Mouse (Mus musculus): ENCODE measurements around the gene B3galt6. TPM values are rescaled to one million over a fixed set of nuclear protein-coding genes. Genes with fewer than 3 reads are reported as not detected.
A peak's percentile ranks its signal among the peaks of the same experiment; 100 is the strongest.

The B3galt6 gene
- polyA plus RNA-seq, 2 experiments: 11.3 to 18.8 TPM

- WGBS: 0% methylated on average over 24 of the region's 42 CpGs
- H3K4me3 ChIP-seq (replicated peaks; ENCODE audit: low read length): peak within 1 kb of the TSS; percentile 59
- peak; percentile 31 for DNase-seq (ENCODE audit: low spot score)
- no peak for TF ChIP-seq POLR2A (IDR thresholded peaks at IDR 0.05; ENCODE audit: borderline replicate concordance, extremely low read depth, insufficient read depth, insufficient read length)
- peaks cover 12% of the 10 kb centered on the region; the same call in 1 of the 2 replicates for H3K4me1 ChIP-seq (ENCODE audit: control insufficient read depth, insufficient read depth, low read length)
- peak within 1 kb of the TSS; percentile 66 for H3K9ac ChIP-seq (ENCODE audit: low read depth, low read length, severe bottlenecking)
- ATAC-seq (ENCODE audit: low FRiP score, low read depth): peak; percentile 78
- no peaks in the 10 kb centered on the region for H3K27me3 ChIP-seq (ENCODE audit: control insufficient read depth, insufficient read depth, low read length)
- peaks cover 48% of the 10 kb centered on the region for H3K36me3 ChIP-seq (ENCODE audit: control insufficient read depth, insufficient read depth, low read length)
- peak within 1 kb of the TSS; percentile 63 for H3K27ac ChIP-seq (replicated peaks; ENCODE audit: low read depth, low read length)
- peak within 1 kb of the TSS; percentile 94 for H3K4me2 ChIP-seq (replicated peaks; ENCODE audit: low read depth, low read length, severe bottlenecking)
- H3K9me3 ChIP-seq (ENCODE audit: control insufficient read depth, low read length): no peaks in the 10 kb centered on the region
Measured at GRCm38 (mm10) chr4:155962167-155962971, 30.1 kb downstream of the B3galt6 start, which contains the start of gene C1qtnf12. TSS of gene C1qtnf12 (plus strand) at chr4:155962318.

GRCm38 (mm10) chr4:155959275-155959674 lies 33.2 kb downstream of the B3galt6 start:
- H3K27me3 ChIP-seq (ENCODE audit: control insufficient read depth, insufficient read depth, low read length): no peaks in the 10 kb centered on the region
- no peaks in the 10 kb centered on the region for H3K9me3 ChIP-seq (ENCODE audit: control insufficient read depth, low read length)
- H3K4me3 ChIP-seq (replicated peaks; ENCODE audit: low read length): no peak overlapping the region
- H3K4me2 ChIP-seq (replicated peaks; ENCODE audit: low read depth, low read length, severe bottlenecking): no peak overlapping the region
- ATAC-seq (ENCODE audit: low FRiP score, low read depth) (peak; percentile 60; the same call in 1 of the 2 replicates), DNase-seq (ENCODE audit: low spot score) (peak; percentile 86)
- peaks cover 12% of the 10 kb centered on the region; the same call in 1 of the 2 replicates for H3K4me1 ChIP-seq (ENCODE audit: control insufficient read depth, insufficient read depth, low read length)
- no peak overlapping the region for H3K27ac ChIP-seq (replicated peaks; ENCODE audit: low read depth, low read length)
- H3K9ac ChIP-seq (ENCODE audit: low read depth, low read length, severe bottlenecking): no peak overlapping the region
- peaks cover 50% of the 10 kb centered on the region for H3K36me3 ChIP-seq (ENCODE audit: control insufficient read depth, insufficient read depth, low read length)
- TF ChIP-seq POLR2A (IDR thresholded peaks at IDR 0.05; ENCODE audit: borderline replicate concordance, extremely low read depth, insufficient read depth, insufficient read length): no peak
- WGBS: 13% methylated on average over 5 of the region's 5 CpGs

GRCm38 (mm10) chr4:155955491-155955890 lies 37.0 kb downstream of the B3galt6 start:
- WGBS: 94% methylated on average over 6 of the region's 6 CpGs
- no peak for DNase-seq (ENCODE audit: low spot score)
- ATAC-seq (ENCODE audit: low FRiP score, low read depth): no peak
- H3K4me3 ChIP-seq (replicated peaks; ENCODE audit: low read length): no peak overlapping the region
- no peak for TF ChIP-seq POLR2A (IDR thresholded peaks at IDR 0.05; ENCODE audit: borderline replicate concordance, extremely low read depth, insufficient read depth, insufficient read length)
- H3K9ac ChIP-seq (ENCODE audit: low read depth, low read length, severe bottlenecking): no peak overlapping the region
- H3K27me3 ChIP-seq (ENCODE audit: control insufficient read depth, insufficient read depth, low read length): no peaks in the 10 kb centered on the region
- H3K4me2 ChIP-seq (replicated peaks; ENCODE audit: low read depth, low read length, severe bottlenecking): no peak overlapping the region
- no peaks in the 10 kb centered on the region for H3K9me3 ChIP-seq (ENCODE audit: control insufficient read depth, low read length)
- no peaks in the 10 kb centered on the region for H3K4me1 ChIP-seq (ENCODE audit: control insufficient read depth, insufficient read depth, low read length)
- H3K36me3 ChIP-seq (ENCODE audit: control insufficient read depth, insufficient read depth, low read length): peaks cover 82% of the 10 kb centered on the region
- no peak overlapping the region for H3K27ac ChIP-seq (replicated peaks; ENCODE audit: low read depth, low read length)

DNA sequence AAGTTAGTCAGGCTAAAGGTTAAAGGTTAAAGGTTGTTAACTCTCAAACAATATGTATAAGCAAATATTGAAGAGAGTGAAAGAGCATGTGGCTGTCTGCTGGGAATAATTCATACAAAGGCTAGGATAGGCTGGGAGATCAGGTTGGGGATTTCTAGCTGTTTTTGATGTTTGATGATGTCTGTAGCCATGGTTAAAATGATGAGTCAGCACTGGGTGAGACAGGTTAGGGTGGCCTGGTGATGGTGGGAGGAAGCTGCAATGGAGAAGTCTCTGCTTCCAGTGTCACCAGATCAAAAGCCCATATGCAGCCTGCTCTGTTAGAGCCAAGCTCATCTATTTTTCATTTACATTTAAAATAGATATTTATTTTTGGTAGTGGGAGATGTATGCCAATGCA lies 45.4 kb downstream of the B3galt6 start:
- H3K36me3 ChIP-seq (ENCODE audit: control insufficient read depth, insufficient read depth, low read length): peaks cover 56% of the 10 kb centered on the region
- H3K4me1 ChIP-seq (ENCODE audit: control insufficient read depth, insufficient read depth, low read length): peaks cover 15% of the 10 kb centered on the region
- no peak overlapping the region for H3K4me2 ChIP-seq (replicated peaks; ENCODE audit: low read depth, low read length, severe bottlenecking)
- no peaks in the 10 kb centered on the region for H3K9me3 ChIP-seq (ENCODE audit: control insufficient read depth, low read length)
- no peak overlapping the region for H3K27ac ChIP-seq (replicated peaks; ENCODE audit: low read depth, low read length)
- no peak for TF ChIP-seq POLR2A (IDR thresholded peaks at IDR 0.05; ENCODE audit: borderline replicate concordance, extremely low read depth, insufficient read depth, insufficient read length)
- no peaks in the 10 kb centered on the region for H3K27me3 ChIP-seq (ENCODE audit: control insufficient read depth, insufficient read depth, low read length)
- H3K9ac ChIP-seq (ENCODE audit: low read depth, low read length, severe bottlenecking): no peak overlapping the region
- DNase-seq (ENCODE audit: low spot score): no peak
- no peak for ATAC-seq (ENCODE audit: low FRiP score, low read depth)
- H3K4me3 ChIP-seq (replicated peaks; ENCODE audit: low read length): no peak overlapping the region

- peak overlapping the region; percentile 86 for H3K9ac ChIP-seq (ENCODE audit: low read depth, low read length, severe bottlenecking)
- peaks cover 15% of the 10 kb centered on the region for H3K4me1 ChIP-seq (ENCODE audit: control insufficient read depth, insufficient read depth, low read length)
- peak overlapping the region; percentile 99 for H3K4me3 ChIP-seq (replicated peaks; ENCODE audit: low read length)
- TF ChIP-seq POLR2A (IDR thresholded peaks at IDR 0.05; ENCODE audit: borderline replicate concordance, extremely low read depth, insufficient read depth, insufficient read length): no peak
- DNase-seq (ENCODE audit: low spot score) (no peak), ATAC-seq (ENCODE audit: low FRiP score, low read depth) (no peak)
- 0% methylated on average over 17 of the region's 17 CpGs for WGBS
- peak overlapping the region; percentile 63 for H3K27ac ChIP-seq (replicated peaks; ENCODE audit: low read depth, low read length)
- H3K9me3 ChIP-seq (ENCODE audit: control insufficient read depth, low read length): no peaks in the 10 kb centered on the region
- H3K36me3 ChIP-seq (ENCODE audit: control insufficient read depth, insufficient read depth, low read length): peaks cover 30% of the 10 kb centered on the region
- no peaks in the 10 kb centered on the region for H3K27me3 ChIP-seq (ENCODE audit: control insufficient read depth, insufficient read depth, low read length)
- H3K4me2 ChIP-seq (replicated peaks; ENCODE audit: low read depth, low read length, severe bottlenecking): peak overlapping the region; percentile 90
Measured at GRCm38 (mm10) chr4:155944271-155944670, 48.2 kb downstream of the B3galt6 start.
